Mouse (Mus musculus): Measurements from ENCODE around the gene Tbc1d15. TPM values are rescaled to one million over a fixed set of nuclear protein-coding genes. Genes with fewer than 3 reads are reported as not detected.

Gene Tbc1d15
- polyA plus RNA-seq, 1 experiment: 41.5 TPM

DNA sequence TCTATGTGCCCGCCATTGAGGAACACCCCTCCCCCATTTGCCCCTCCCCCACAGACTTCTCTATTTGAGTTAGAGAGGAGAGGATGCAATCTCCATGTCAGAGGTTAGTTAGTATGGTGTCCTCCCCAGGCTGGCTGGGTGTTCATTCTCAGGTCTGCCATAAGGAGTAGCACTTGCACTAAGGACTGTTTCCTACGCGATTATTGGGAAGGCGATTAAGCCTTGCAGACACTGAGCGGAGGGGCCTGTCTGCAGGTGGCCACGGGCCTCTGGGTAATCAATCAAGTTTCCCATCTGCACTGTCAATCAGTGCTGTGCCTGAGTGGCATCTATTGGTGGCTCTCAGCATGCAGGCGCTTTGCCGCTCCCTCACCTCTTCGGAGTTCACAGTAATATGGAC is 81.9 kb downstream of the Tbc1d15 start:
- H3K4me1 ChIP-seq (ENCODE audit: control insufficient read depth, insufficient read depth, low read length): no peaks in the 10 kb centered on the region
- TF ChIP-seq POLR2A (IDR thresholded peaks at IDR 0.05; ENCODE audit: control insufficient read depth, low read depth, low read length) (no peak), CTCF (IDR thresholded peaks at IDR 0.05; ENCODE audit: control insufficient read depth, insufficient read depth, insufficient replicate concordance, low read depth, low read length) (no peak)
- H3K27me3 ChIP-seq (ENCODE audit: control insufficient read depth, insufficient read depth, low read length): no peaks in the 10 kb centered on the region
- H3K36me3 ChIP-seq (ENCODE audit: control insufficient read depth, insufficient read depth, low read length): no peaks in the 10 kb centered on the region
- no peak overlapping the region for H3K4me3 ChIP-seq (ENCODE audit: control insufficient read depth, low read depth, low read length)
- no peak overlapping the region for H3K27ac ChIP-seq (ENCODE audit: control insufficient read depth, insufficient read depth, low read depth, low read length)

DNA sequence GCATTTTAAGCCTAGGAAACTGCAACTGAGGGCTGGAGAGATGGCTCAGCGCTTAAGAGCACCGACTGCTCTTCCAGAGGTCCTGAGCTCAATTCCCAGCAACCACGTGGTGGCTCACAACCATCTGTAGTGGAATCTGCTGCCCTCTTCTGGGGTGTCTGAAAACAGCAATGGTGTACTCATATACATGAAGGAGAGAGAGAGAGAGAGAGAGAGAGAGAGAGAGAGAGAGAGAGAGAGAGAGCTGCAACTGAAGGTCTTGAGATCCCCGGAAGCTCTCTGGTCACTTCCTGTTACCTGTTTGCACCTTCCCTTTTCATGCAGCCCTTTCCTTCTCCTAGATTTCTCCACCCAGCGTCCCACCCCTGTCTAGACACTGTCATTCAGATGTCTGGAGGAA is 91.0 kb downstream of the Tbc1d15 start:
- peaks cover 5% of the 10 kb centered on the region for H3K4me1 ChIP-seq (ENCODE audit: control insufficient read depth, insufficient read depth, low read length)
- TF ChIP-seq CTCF (IDR thresholded peaks at IDR 0.05; ENCODE audit: control insufficient read depth, insufficient read depth, insufficient replicate concordance, low read depth, low read length) (no peak), POLR2A (IDR thresholded peaks at IDR 0.05; ENCODE audit: control insufficient read depth, low read depth, low read length) (no peak)
- no peaks in the 10 kb centered on the region for H3K27me3 ChIP-seq (ENCODE audit: control insufficient read depth, insufficient read depth, low read length)
- H3K27ac ChIP-seq (ENCODE audit: control insufficient read depth, insufficient read depth, low read depth, low read length): no peak overlapping the region
- no peak overlapping the region for H3K4me3 ChIP-seq (ENCODE audit: control insufficient read depth, low read depth, low read length)
- H3K36me3 ChIP-seq (ENCODE audit: control insufficient read depth, insufficient read depth, low read length): no peaks in the 10 kb centered on the region

Other genes starting within 250 kb of the Tbc1d15 start
- 0.59 and 0.75 TPM in 2 replicates for gene Tph2, start 66.4 kb downstream of the Tbc1d15 start, polyA plus RNA-seq (2012; rRNA removed)
- gene Rab21, start 64.1 kb upstream of the Tbc1d15 start, polyA plus RNA-seq (2012; rRNA removed): 6.7 and 8.3 TPM in 2 replicates
- gene Tmem19, start 111.0 kb upstream of the Tbc1d15 start, polyA plus RNA-seq (2012; rRNA removed): 6.0 and 6.8 TPM in 2 replicates
- 2.5 and 3.0 TPM in 2 replicates for gene Thap2, start 133.0 kb upstream of the Tbc1d15 start, polyA plus RNA-seq (2012; rRNA removed)
- gene Zfc3h1, start 133.5 kb upstream of the Tbc1d15 start, polyA plus RNA-seq (2012; rRNA removed): 25.2 and 36.1 TPM in 2 replicates